Mouse (Mus musculus) NIH3T3 (cell line): ENCODE measurements at regions not wholly inside any gene's neighbourhood (a gene's known extent, or its start where the extent isn't known, plus 50 kb on each side); places are given as distances from the start of the nearest gene placed in this dataset.
"Not testable (repeated sequence)": the region's sequence is repeated elsewhere in the genome, so short reads cannot be mapped to it uniquely, and the experiment has no call there.

Experiments used
- DNase-seq: peaks from one replicate; pipeline ENCODE4 v3.0.0-alpha.2; 2012; ENCODE audit warnings: low read depth

- peak; percentile 54 for DNase-seq
Observed at GRCm38 (mm10) chr13:98438206-98438605, 53.6 kb downstream of the Gm10320 start.

DNA sequence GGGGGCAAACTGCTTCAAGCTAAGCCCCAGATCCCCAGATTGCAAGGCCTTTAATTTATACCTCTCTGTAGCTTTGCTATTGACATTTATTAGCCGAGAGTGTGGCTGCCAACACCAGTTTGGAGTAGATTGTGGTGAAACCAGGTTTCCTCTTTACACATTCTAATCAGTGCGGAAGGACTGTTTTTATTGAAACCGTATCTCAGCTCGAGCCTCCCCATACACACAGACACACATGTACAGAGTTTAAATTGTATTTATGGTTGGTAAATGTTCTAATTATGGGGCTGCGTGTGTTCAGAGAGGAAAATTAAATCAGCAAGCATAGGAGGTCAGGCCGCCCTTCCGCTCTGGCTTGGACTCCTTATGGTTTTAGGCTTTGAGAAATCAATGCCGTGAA is 54.8 kb downstream of the Gm10320 start:
- no peak for DNase-seq

GRCm38 (mm10) chr13:98435245-98435975 is 56.4 kb downstream of the Gm10320 start:
- peak; percentile 41 for DNase-seq

GRCm38 (mm10) chr13:98429851-98430250 is 62.0 kb downstream of the Gm10320 start:
- DNase-seq, result no peak

- DNase-seq, result not testable (repeated sequence)
Observed at GRCm38 (mm10) chr13:98427660-98428059, 64.1 kb downstream of the Gm10320 start.

DNA sequence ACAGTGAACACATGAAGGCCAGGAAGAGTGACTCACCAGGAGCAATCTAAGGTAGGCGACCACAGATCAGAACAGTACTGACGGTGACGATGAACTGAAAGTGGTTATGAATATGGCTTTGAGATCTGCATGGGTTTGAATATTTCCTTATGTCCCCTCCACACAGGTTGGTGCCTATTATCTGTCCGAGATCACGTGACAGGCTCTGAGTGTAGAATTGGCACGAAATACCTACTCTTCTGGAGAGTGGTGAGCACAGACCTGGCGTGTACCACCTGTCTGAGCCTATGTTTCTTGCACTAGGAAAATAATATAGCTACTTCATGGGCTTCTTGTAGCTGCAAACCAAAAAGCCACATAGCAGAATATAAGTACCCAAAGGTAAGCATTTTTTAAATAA is 66.8 kb downstream of the Gm10320 start:
- no peak for DNase-seq

DNA sequence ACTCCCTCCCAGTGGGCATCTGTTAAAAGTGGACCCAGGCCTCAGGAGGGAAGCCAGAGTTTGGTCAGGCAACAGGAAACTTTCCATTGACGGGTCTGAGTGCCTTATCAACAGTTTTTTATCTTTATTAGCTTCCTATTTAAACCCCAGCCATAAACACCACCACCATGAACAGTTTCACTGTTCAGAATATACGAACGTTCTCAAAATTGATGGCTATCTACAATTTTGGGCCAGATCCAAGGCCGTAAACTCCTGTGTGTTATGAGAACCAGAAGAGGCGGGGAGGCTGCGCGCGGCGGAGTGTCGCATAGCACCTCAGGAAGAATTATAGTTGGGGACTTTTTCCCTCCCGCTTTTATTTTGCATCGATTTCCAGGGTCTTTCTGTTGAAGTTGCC is 67.8 kb downstream of the Gm10320 start:
- DNase-seq, result no peak

DNA sequence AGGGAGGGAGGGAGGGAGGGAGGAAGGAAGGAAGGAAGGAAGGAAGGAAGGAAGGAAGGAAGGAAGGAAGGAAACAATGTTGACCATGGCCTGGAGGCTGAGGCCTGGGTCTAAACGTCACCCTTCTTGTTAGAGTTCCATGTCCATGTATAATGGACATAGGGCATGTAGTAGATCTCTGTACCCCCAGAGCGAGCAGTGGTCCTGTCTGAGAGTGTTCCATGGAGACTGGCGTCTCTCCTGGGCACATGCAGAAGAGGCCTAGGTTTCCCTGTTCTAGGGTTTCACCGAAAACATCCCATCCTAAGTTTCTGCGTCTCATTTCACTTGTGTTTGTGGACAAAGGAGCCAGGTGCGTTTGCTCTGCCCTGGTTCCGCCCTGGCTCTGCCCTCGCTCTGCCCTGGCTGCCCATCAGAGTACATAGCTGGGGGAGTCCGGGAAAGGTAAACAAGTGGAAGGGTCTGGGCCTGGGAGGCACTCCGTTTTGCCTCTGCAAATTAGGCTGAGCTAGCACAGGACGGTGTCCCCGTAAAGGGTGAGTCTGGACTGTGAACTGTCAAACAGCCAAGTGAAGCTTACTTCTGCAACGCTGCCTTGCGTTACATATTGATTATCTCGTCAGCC is 66.5 kb downstream of the Foxd1 start:
- no peak for DNase-seq

GRCm38 (mm10) chr13:98417736-98418135 is 63.7 kb downstream of the Foxd1 start:
- DNase-seq, result no peak

GRCm38 (mm10) chr13:98416457-98416856 is 62.4 kb downstream of the Foxd1 start:
- peak; percentile 37 for DNase-seq

DNA sequence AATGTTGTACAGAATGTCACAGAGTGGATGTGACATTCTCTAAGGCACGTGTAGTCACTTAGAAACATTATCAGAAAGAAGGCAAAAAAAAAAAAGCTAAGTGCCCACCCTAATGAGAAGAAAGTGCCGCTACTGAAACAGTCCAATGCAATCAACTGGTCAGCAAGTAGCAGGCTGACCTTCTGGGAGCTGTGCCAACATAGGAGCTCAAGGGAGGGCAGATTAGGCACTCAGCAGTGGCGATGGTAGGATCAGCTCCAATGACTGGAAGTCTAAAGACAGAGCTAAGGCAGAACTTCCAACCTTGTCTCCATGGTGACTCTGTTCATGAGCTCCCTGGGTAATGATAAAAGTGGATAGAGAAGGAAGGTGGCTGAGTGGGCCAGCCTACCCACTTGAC is 60.8 kb downstream of the Foxd1 start:
- DNase-seq, result peak; percentile 27

- no peak for DNase-seq
Observed at GRCm38 (mm10) chr13:98413233-98413632, 59.2 kb downstream of the Foxd1 start.
